Mouse (Mus musculus): Measurements from ENCODE around the gene Golga4.

Golga4 gene

GRCm38 (mm10) chr9:118624146-118624545, 118.1 kb downstream of the Golga4 start:
- DNase-seq (ENCODE audit: low spot score): no peak

GRCm38 (mm10) chr9:118629763-118630379, 123.8 kb downstream of the Golga4 start:
- no peak for DNase-seq (ENCODE audit: low spot score)
